In the genomic region with DNA sequence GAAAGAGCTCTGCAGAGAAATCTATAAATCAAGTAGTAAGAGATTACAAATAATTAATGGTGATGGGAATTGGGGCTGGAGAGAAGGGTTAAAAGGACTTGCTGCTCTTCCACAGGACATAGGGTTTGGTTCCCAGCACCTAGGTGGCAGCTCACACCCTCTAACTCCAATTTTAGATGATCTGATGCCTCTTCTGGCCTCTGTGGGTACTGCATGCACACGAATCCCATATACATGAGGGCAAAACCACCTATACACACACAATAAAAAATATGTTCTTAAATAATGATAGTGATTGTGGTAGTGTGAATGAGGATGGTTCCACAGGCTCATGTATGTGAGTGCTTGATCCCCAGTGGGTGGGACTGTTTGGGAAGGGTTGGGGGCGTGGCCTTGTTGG, we compare ENCODE assay signal across 28 mouse cellular contexts.
DNase-seq lines count a peak whose midpoint lies in the region; ATAC-seq and TF ChIP-seq lines count a peak whose summit lies in the region.
"Had no signal": no experiment of that assay in that cellular context is flagged by ENCODE, and none has a peak within 500 bp of the region (broad histone marks: within the 10 kb centered on the region; RNA-seq: fewer than 3 reads in every experiment).

No protein-coding gene starts in this region.

- dilution Hi-C loops in CH12.LX (cut with MboI; ENCODE audit: extremely low pct_ligation_motif_present, extremely low pct_unique_long_range_greater_than_20kb, low sequenced_read_pairs): no loop called here

- H3K9me3 ChIP-seq in liver, embryonic 14.5 days (ENCODE audit: control insufficient read depth, low read length): no peaks in the 10 kb centered on the region
- H3K9me3 ChIP-seq in liver, embryonic 11.5 days (ENCODE audit: control insufficient read depth, low read length): no peaks in the 10 kb centered on the region
- H3K9me3 ChIP-seq in CH12.LX (replicated peaks; ENCODE audit: low read length): peaks cover 18% of the 10 kb centered on the region
- H3K9me3 ChIP-seq in E14TG2a.4 (ENCODE audit: low read length): peaks cover 9% of the 10 kb centered on the region
- H3K9me3 ChIP-seq: embryonic facial prominence, embryonic 13.5 days; forebrain, embryonic 15.5 days; liver, embryonic 15.5 days; midbrain, embryonic 10.5 days had no signal

- H3K4me1 ChIP-seq in liver, embryonic 14.5 days (replicated peaks; ENCODE audit: control insufficient read depth in 2 of 2, insufficient read depth in 2 of 2, low read length in 1 of 2): no peaks in the 10 kb centered on the region
- H3K4me1 ChIP-seq in liver, embryonic 11.5 days (replicated peaks; ENCODE audit: control insufficient read depth, insufficient read depth, low read length): no peaks in the 10 kb centered on the region
- H3K4me1 ChIP-seq in CH12.LX (ENCODE audit: control insufficient read depth in 1 of 2, insufficient read depth in 2 of 2) (no peaks in the 10 kb centered on the region), E14TG2a.4 (replicated peaks; ENCODE audit: low read depth, low read length) (0 out of 2 replicates have a peak, but pooled peaks cover 5% of the 10 kb centered on the region)
- H3K4me1 ChIP-seq: embryonic facial prominence, embryonic 13.5 days; forebrain, embryonic 10.5 days; forebrain, embryonic 15.5 days; hindbrain, embryonic 12.5 days; liver, embryonic 15.5 days; midbrain, embryonic 10.5 days; neural tube, embryonic 13.5 days had no signal

- no peak for DNase-seq in liver, embryonic 14.5 days (ENCODE audit: low read depth in 3 of 3, low spot score in 3 of 3)
- no peak for DNase-seq in liver, embryonic 11.5 days (ENCODE audit: low spot score)
- DNase-seq in CH12.LX (ENCODE audit: extremely low read depth) (peak; percentile 4), ZHBTc4 (ENCODE audit: low read depth, low spot score) (peak; percentile 51)
- DNase-seq in adrenal gland, adult 18-20 months (ENCODE audit: low spot score in 2 of 2): no peak
- no peak for DNase-seq in gastrocnemius, postnatal 25 days
- DNase-seq: adrenal gland, postnatal 14 days; B cell, adult 2 months; cerebellum, adult 11-12 months; cerebellum, adult 9-11 months; gastrocnemius, adult 2 months; heart, postnatal 14 days; kidney, adult 9 months; kidney, postnatal 25 days; left cerebral cortex, postnatal 4 days; lung, postnatal 10 days; thymus, postnatal 4 days had no signal

- TF ChIP-seq POLR2A in CH12.LX (IDR thresholded peaks at IDR 0.05; ENCODE audit: low read depth, low read length): no peak

- H3K9ac ChIP-seq in liver, embryonic 14.5 days (replicated peaks): no peak overlapping the region
- no peak overlapping the region for H3K9ac ChIP-seq in liver, embryonic 11.5 days (ENCODE audit: low read depth, low read length)
- H3K9ac ChIP-seq in CH12.LX (ENCODE audit: insufficient read depth, low read depth): no peak overlapping the region
- H3K9ac ChIP-seq: embryonic facial prominence, embryonic 13.5 days; forebrain, embryonic 15.5 days; hindbrain, embryonic 12.5 days; liver, embryonic 15.5 days; neural tube, embryonic 13.5 days had no signal

- no peak for TF ChIP-seq RAD21 in CH12.LX (IDR thresholded peaks at IDR 0.05; ENCODE audit: low read depth, low read length)

- ATAC-seq in liver, embryonic 14.5 days (ENCODE audit: insufficient read depth): no peak
- no peak for ATAC-seq in liver, embryonic 11.5 days (replicated peaks; ENCODE audit: low FRiP score)
- ATAC-seq: forebrain, embryonic 15.5 days; intestine, postnatal 0 days; midbrain, embryonic 16.5 days had no signal

- H3K27me3 ChIP-seq in liver, embryonic 14.5 days (ENCODE audit: control insufficient read depth, insufficient read depth, low read length): no peaks in the 10 kb centered on the region
- no peaks in the 10 kb centered on the region for H3K27me3 ChIP-seq in liver, embryonic 11.5 days (replicated peaks; ENCODE audit: control insufficient read depth, insufficient read depth, low read length)
- H3K27me3 ChIP-seq in CH12.LX (replicated peaks) (peaks cover 39% of the 10 kb centered on the region), E14TG2a.4 (ENCODE audit: insufficient read depth, low read length) (peaks cover 30% of the 10 kb centered on the region)
- H3K27me3 ChIP-seq: forebrain, embryonic 15.5 days; neural tube, embryonic 13.5 days had no signal

- 62% methylated on average over 2 of the region's 2 CpGs for WGBS in liver, embryonic 14.5 days (ENCODE audit: insufficient replicate concordance)
- whole genome bisulfite sequencing in liver, embryonic 11.5 days: 79% methylated on average over 2 of the region's 2 CpGs

- no peak for TF ChIP-seq EP300 in liver, embryonic 14.5 days (IDR thresholded peaks at IDR 0.05; ENCODE audit: low read depth)
- TF ChIP-seq EP300 in CH12.LX (IDR thresholded peaks at IDR 0.05; ENCODE audit: low read length): no peak

- H3K79me2 ChIP-seq in CH12.LX (replicated peaks; ENCODE audit: control insufficient read depth, extremely low read depth, insufficient read depth, poor library complexity, severe bottlenecking): no peaks in the 10 kb centered on the region

- in situ Hi-C loops in CH12.LX (cut with MboI; ENCODE audit: low pct_ligation_motif_present, low pct_unique_long_range_greater_than_20kb, low sequenced_read_pairs): no loop called here

- no peak overlapping the region for H3K4me2 ChIP-seq in liver, embryonic 14.5 days (ENCODE audit: low read depth)
- H3K4me2 ChIP-seq in liver, embryonic 11.5 days: no peak overlapping the region
- no peak overlapping the region for H3K4me2 ChIP-seq in CH12.LX (ENCODE audit: insufficient read depth, low read depth, poor library complexity, severe bottlenecking)
- H3K4me2 ChIP-seq: embryonic facial prominence, embryonic 13.5 days; forebrain, embryonic 15.5 days; hindbrain, embryonic 12.5 days; liver, embryonic 15.5 days; neural tube, embryonic 13.5 days had no signal

- no peak overlapping the region for H3K4me3 ChIP-seq in liver, embryonic 14.5 days (ENCODE audit: insufficient read depth in 1 of 2, low read depth in 2 of 2, low read length in 2 of 2)
- no peak overlapping the region for H3K4me3 ChIP-seq in liver, embryonic 11.5 days (ENCODE audit: low read depth, low read length)
- H3K4me3 ChIP-seq in CH12.LX (replicated peaks in 1 of 3; ENCODE audit: low read depth in 2 of 3, low read length in 2 of 3, poor library complexity in 1 of 3) (no peak overlapping the region), E14TG2a.4 (replicated peaks; ENCODE audit: low read length) (no peak overlapping the region)
- H3K4me3 ChIP-seq: embryonic facial prominence, embryonic 13.5 days; forebrain, embryonic 10.5 days; forebrain, embryonic 15.5 days; gastrocnemius, adult 2 months; hindbrain, embryonic 12.5 days; liver, embryonic 15.5 days; midbrain, embryonic 10.5 days; myocyte; neural tube, embryonic 13.5 days had no signal

- H3K27ac ChIP-seq in liver, embryonic 14.5 days: no peak overlapping the region
- no peak overlapping the region for H3K27ac ChIP-seq in liver, embryonic 11.5 days (ENCODE audit: low read depth, low read length)
- no peak overlapping the region for H3K27ac ChIP-seq in CH12.LX (ENCODE audit: insufficient read depth, low read depth)
- H3K27ac ChIP-seq: embryonic facial prominence, embryonic 13.5 days; forebrain, embryonic 10.5 days; forebrain, embryonic 15.5 days; gastrocnemius, adult 2 months; hindbrain, embryonic 12.5 days; liver, embryonic 15.5 days; midbrain, embryonic 10.5 days; neural tube, embryonic 13.5 days had no signal

- H3K36me3 ChIP-seq in liver, embryonic 14.5 days (replicated peaks; ENCODE audit: control insufficient read depth, insufficient read depth, low read depth): no peaks in the 10 kb centered on the region
- H3K36me3 ChIP-seq in liver, embryonic 11.5 days (ENCODE audit: control insufficient read depth, insufficient read depth, low read length): no peaks in the 10 kb centered on the region
- no peaks in the 10 kb centered on the region for H3K36me3 ChIP-seq in CH12.LX (replicated peaks in 1 of 2; ENCODE audit: control insufficient read depth in 1 of 2, insufficient read depth in 1 of 2, low read length in 1 of 2)
- no peaks in the 10 kb centered on the region for H3K36me3 ChIP-seq in E14TG2a.4 (ENCODE audit: insufficient read depth, low read length)
- H3K36me3 ChIP-seq: embryonic facial prominence, embryonic 13.5 days; forebrain, embryonic 10.5 days; forebrain, embryonic 15.5 days; hindbrain, embryonic 12.5 days; liver, embryonic 15.5 days; midbrain, embryonic 10.5 days; neural tube, embryonic 13.5 days had no signal

- peak; percentile 37 for TF ChIP-seq CTCF in liver, embryonic 14.5 days (IDR thresholded peaks at IDR 0.05; ENCODE audit: low read depth)
- TF ChIP-seq CTCF in CH12.LX (conservative IDR thresholded peaks at IDR 0.05 in 1 of 2, IDR thresholded peaks at IDR 0.05 in 1 of 2; ENCODE audit: low read depth in 2 of 2, low read length in 2 of 2) (peak; percentile 11 to 20; a peak in 2 of 4 replicates), E14TG2a.4 (conservative IDR thresholded peaks at IDR 0.05; ENCODE audit: low read length) (peak; percentile 61)

TF ChIP-seq in CH12.LX, 34 proteins besides CTCF, POLR2A, EP300 and RAD21:
- no peak for TF ChIP-seq ZMIZ1 (IDR thresholded peaks at IDR 0.05; ENCODE audit: low read depth, low read length)
- no peak for TF ChIP-seq ZC3H11A (IDR thresholded peaks at IDR 0.05; ENCODE audit: low read depth, low read length)
- no peak for TF ChIP-seq JUN (IDR thresholded peaks at IDR 0.05; ENCODE audit: insufficient read depth, low read depth, low read length)
- no peak for TF ChIP-seq UBTF (IDR thresholded peaks at IDR 0.05; ENCODE audit: low read depth, low read length)
- TF ChIP-seq ZKSCAN1 (IDR thresholded peaks at IDR 0.05; ENCODE audit: borderline replicate concordance, low read depth, low read length): no peak
- no peak for TF ChIP-seq USF2 (conservative IDR thresholded peaks at IDR 0.05; ENCODE audit: low read depth, low read length)
- TF ChIP-seq CHD2 (IDR thresholded peaks at IDR 0.05; ENCODE audit: low read length): no peak
- TF ChIP-seq ZNF384 (IDR thresholded peaks at IDR 0.05; ENCODE audit: low read depth, low read length): no peak
- TF ChIP-seq MAX (IDR thresholded peaks at IDR 0.05; ENCODE audit: low read length): no peak
- TF ChIP-seq USF1 (IDR thresholded peaks at IDR 0.05; ENCODE audit: low read depth, low read length): no peak
- no peak for TF ChIP-seq TCF12 (IDR thresholded peaks at IDR 0.05; ENCODE audit: low read depth, low read length)
- no peak for TF ChIP-seq SMC3 (IDR thresholded peaks at IDR 0.05; ENCODE audit: low read depth, low read length)
- no peak for TF ChIP-seq RCOR1 (conservative IDR thresholded peaks at IDR 0.05; ENCODE audit: low read depth, low read length)
- no peak for TF ChIP-seq SIN3A (IDR thresholded peaks at IDR 0.05; ENCODE audit: low read length)
- TF ChIP-seq ELF1 (IDR thresholded peaks at IDR 0.05; ENCODE audit: low read depth, low read length): no peak
- TF ChIP-seq HCFC1 (IDR thresholded peaks at IDR 0.05; ENCODE audit: low read depth, low read length): no peak
- TF ChIP-seq IRF4 (IDR thresholded peaks at IDR 0.05; ENCODE audit: low read depth, low read length): no peak
- no peak for TF ChIP-seq NELFE (IDR thresholded peaks at IDR 0.05; ENCODE audit: low read depth, low read length)
- TF ChIP-seq MXI1 (IDR thresholded peaks at IDR 0.05; ENCODE audit: low read depth, low read length): no peak

Comparison
In these comparisons a context has a peak if more than half of its experiments do, and no peak if none do; other contexts are left out.
1. DNase-seq: peak in CH12.LX (single experiment) and ZHBTc4 (single experiment); none in liver, embryonic 14.5 days (0 of 3), liver, embryonic 11.5 days (single experiment), adrenal gland, adult 18-20 months (0 of 2) and gastrocnemius, postnatal 25 days (single experiment).
2. Peak in every context shown above with its lines, with median percentiles within 50 percentile points of each other: CTCF ChIP-seq.